Mouse (Mus musculus) E14TG2a.4 (cell line): ENCODE data around the gene Krtap5-2.
A peak's percentile ranks its signal among the peaks of the same experiment; 100 is the strongest.
"Not testable (repeated sequence)": the region's sequence is repeated elsewhere in the genome, so short reads cannot be mapped to it uniquely, and the experiment has no call there.

Experiments
- H3K27me3 ChIP-seq: 2 replicates; pipeline ENCODE4 v1.6.1; 2014; ENCODE audit warnings: low read length, control low read depth; ENCODE audit not compliant: insufficient read depth
- H3K36me3 ChIP-seq: 2 replicates; pipeline ENCODE4 v1.6.1; 2014; ENCODE audit warnings: low read length, control low read depth; ENCODE audit not compliant: insufficient read depth
- H3K4me1 ChIP-seq: replicated peaks from 2 replicates; pipeline ENCODE4 v1.6.1; 2014; ENCODE audit warnings: low read depth, low read length, control low read depth
- H3K4me3 ChIP-seq: replicated peaks from 2 replicates; pipeline ENCODE4 v1.5.1; 2014; ENCODE audit warnings: mild to moderate bottlenecking, low read length
- H3K9me3 ChIP-seq: 2 replicates; pipeline ENCODE4 v1.6.1; 2014; ENCODE audit warnings: low read length, control low read depth
- CTCF ChIP-seq: conservative IDR thresholded peaks from 2 replicates; pipeline ENCODE4 v1.5.1; 2014; ENCODE audit warnings: low read length
- NANOG ChIP-seq: IDR thresholded peaks from 2 replicates; pipeline ENCODE4 v1.6.1; 2014; ENCODE audit warnings: borderline replicate concordance, low read length, mixed read lengths
- POU5F1 ChIP-seq: IDR thresholded peaks from 2 replicates; pipeline ENCODE4 v1.6.1; 2014; ENCODE audit warnings: low read length, borderline replicate concordance

Krtap5-2 gene

DNA sequence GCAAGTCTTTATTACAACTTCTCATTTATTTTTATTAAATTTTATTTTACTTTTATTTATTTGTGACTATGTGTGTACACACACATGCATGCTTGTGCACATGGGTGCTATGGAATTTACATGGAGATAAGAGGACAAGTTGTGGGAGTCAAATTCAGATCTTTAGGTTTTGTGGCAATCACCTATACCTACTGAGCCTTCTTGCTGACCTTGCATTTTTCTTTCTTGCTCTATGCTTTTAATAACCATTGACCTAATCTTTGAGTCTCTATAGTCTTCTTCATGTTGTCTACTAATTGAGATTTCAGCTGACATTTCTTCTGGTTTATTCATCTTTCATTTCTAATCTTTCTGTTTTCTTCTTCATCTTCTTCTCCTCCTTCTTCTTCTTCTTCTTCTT is 27.2 kb downstream of the Krtap5-2 start:
- TF ChIP-seq NANOG (no peak), CTCF (no peak), POU5F1 (no peak)
- H3K4me3 ChIP-seq, result no peak overlapping the region
- H3K27me3 ChIP-seq, result peaks cover 17% of the 10 kb centered on the region
- no peaks in the 10 kb centered on the region for H3K9me3 ChIP-seq
- H3K4me1 ChIP-seq, result no peaks in the 10 kb centered on the region
- no peaks in the 10 kb centered on the region for H3K36me3 ChIP-seq

DNA sequence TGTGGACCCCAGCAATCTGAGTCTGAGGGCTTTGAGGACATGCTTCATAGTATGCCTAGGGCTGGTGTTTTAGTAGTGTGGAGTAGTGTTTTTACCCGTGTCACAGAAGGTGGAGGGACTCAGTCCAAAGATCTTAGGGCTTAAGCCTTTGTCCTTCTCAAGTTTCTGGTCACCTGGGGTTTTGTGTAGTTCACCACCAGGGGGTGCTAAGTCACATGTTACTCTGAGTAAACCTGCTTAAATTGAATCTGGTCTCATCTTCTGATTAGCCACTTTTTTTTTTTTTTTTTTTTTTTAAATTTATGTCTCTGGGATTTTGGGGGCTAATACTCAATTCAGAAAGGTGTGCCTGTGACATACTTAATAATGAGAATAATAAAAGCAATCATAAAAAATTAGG is 29.8 kb downstream of the Krtap5-2 start:
- TF ChIP-seq POU5F1 (no peak), CTCF (peak; percentile 28; the same call in 1 of the 2 replicates)
- Histone ChIP-seq H3K4me1 (no peaks in the 10 kb centered on the region), H3K4me3 (no peak overlapping the region), H3K27me3 (peaks cover 15% of the 10 kb centered on the region), H3K36me3 (no peaks in the 10 kb centered on the region), H3K9me3 (peaks cover 11% of the 10 kb centered on the region)

DNA sequence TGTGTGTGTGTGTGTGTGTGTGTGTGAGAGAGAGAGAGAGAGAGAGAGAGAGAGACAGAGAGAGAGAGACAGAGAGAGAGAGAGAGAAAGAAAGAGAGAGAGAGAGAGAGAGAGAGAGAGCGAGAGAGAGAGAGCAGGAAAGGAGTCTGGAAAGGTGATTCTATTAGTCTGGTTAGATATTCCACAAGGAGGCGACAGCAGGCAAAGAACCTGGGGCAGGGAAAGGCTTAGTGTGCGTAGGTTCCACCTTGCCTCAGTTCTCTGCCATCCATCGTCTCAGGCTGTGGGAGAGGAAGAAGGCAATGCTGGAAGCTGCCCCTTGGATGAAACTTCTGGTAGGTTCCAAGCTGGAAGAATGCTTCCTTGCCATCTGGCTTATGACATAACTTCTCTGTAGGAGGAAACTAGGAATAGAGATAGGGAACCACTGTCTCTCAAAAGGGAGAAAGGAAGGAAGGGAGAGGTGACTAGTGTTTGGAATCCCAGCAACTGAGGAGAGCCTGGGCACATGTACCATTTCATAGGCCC is 30.3 kb downstream of the Krtap5-2 start:
- H3K9me3 ChIP-seq, result peaks cover 16% of the 10 kb centered on the region
- H3K36me3 ChIP-seq, result no peaks in the 10 kb centered on the region
- H3K4me1 ChIP-seq, result no peaks in the 10 kb centered on the region
- no peak overlapping the region for H3K4me3 ChIP-seq
- peaks cover 15% of the 10 kb centered on the region for H3K27me3 ChIP-seq
- TF ChIP-seq POU5F1 (no peak), NANOG (no peak), CTCF (no peak)

DNA sequence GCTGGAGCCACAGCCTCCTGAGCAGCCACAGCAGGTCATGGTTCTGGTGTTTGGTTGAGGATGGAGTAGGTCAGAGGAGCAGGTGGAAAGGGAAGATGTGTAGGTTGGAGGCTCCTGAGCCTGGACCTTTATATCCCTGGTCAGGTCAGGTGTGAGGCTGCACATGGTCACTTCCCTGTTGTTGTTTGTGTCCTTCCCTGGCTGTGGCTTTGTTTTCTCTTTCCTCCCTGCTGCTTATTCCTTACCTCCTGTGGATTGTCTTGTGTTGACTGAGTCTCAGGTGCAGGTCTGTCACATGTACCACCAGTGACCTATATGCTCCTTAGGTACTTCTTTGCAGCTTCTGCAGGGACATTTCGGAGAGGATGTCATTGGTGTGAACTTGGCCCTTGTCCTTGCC is 31.3 kb downstream of the Krtap5-2 start, which contains the start of gene Gm45337:
Gm45337 (minus strand) TSS at position 101 of the 400 bp plus-strand sequence.
- TF ChIP-seq POU5F1, result no peak
- TF ChIP-seq CTCF, result no peak
- no peak for TF ChIP-seq NANOG
- Histone ChIP-seq H3K9me3 (peaks cover 24% of the 10 kb centered on the region), H3K4me1 (no peaks in the 10 kb centered on the region), H3K4me3 (no peak within 1 kb of the TSS), H3K27me3 (peaks cover 15% of the 10 kb centered on the region), H3K36me3 (no peaks in the 10 kb centered on the region)

DNA sequence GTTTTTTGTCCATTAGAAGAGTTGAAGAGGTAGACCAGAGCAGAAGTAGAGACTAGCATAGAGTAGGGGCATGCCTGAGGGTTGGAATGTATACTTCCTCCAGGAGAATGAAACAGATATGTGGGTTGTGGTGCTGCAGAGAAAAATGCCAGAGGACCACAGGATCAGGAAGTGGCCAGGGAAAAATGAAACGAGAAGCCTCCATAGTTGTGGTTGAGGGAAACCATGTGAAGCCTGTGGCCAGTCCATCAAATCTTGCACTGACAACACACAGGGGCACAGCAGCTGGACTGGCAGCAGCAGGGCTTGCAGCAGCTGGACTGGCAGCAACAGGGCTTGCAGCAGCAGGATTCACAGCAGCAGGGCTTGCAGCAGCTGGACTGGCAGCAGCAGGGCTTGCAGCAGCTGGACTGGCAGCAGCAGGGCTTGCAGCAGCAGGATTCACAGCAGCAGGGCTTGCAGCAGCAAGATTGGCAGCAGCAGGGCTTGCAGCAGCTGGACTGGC is 32.2 kb downstream of the Krtap5-2 start:
- H3K4me3 ChIP-seq, H3K36me3 ChIP-seq, H3K4me1 ChIP-seq: not testable (repeated sequence)
- Histone ChIP-seq H3K27me3 (peaks cover 15% of the 10 kb centered on the region), H3K9me3 (peaks cover 26% of the 10 kb centered on the region)

DNA sequence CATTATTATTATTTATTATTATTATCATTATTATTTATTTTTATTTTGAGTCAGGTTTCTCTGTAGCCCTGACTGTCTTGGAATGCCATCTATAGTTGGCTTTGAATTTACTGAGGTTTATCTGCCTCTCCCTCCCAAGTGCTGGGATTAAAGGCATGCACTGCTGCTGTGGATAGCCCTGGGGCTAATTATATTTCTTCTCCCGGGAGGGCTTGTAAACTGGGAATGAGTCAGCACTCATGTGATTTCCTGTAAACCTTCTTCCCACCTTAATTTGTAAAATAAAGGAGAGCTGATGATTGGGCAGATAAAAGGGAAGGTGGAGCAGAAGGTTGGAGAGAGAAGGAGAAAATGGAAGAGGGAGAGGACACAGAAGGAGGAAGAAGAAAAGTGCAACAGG is 35.1 kb downstream of the Krtap5-2 start:
- Histone ChIP-seq H3K36me3 (no peaks in the 10 kb centered on the region), H3K4me1 (no peaks in the 10 kb centered on the region), H3K4me3 (no peak overlapping the region), H3K9me3 (peaks cover 26% of the 10 kb centered on the region), H3K27me3 (peaks cover 15% of the 10 kb centered on the region)
- TF ChIP-seq POU5F1, result no peak
- no peak for TF ChIP-seq NANOG
- TF ChIP-seq CTCF, result no peak

DNA sequence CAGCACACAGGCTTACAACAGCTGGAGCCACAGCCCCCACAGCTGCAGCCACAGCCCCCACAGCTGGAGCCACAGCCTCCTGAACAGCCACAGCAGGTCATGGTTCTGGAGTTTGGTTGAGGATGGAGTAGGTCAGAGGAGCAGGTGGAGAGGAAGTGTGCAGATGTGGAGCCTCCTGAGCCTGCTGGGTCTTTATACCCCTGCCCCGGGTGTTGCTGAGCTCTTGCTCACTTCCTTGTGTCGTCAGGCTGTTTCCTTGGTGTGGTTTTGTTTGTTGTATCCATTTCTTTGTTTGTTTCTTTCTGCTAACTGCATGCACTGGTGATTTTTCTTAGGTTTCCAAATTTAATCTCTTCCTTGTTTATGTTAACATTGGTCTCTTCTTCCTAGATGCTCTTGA is 39.9 kb downstream of the Krtap5-2 start, which contains the start of gene Gm39115:
Gm39115 (minus strand) TSS at position 101 of the 400 bp plus-strand sequence.
- peaks cover 14% of the 10 kb centered on the region for H3K9me3 ChIP-seq
- H3K36me3 ChIP-seq, H3K4me3 ChIP-seq, H3K4me1 ChIP-seq, H3K27me3 ChIP-seq: not testable (repeated sequence)

DNA sequence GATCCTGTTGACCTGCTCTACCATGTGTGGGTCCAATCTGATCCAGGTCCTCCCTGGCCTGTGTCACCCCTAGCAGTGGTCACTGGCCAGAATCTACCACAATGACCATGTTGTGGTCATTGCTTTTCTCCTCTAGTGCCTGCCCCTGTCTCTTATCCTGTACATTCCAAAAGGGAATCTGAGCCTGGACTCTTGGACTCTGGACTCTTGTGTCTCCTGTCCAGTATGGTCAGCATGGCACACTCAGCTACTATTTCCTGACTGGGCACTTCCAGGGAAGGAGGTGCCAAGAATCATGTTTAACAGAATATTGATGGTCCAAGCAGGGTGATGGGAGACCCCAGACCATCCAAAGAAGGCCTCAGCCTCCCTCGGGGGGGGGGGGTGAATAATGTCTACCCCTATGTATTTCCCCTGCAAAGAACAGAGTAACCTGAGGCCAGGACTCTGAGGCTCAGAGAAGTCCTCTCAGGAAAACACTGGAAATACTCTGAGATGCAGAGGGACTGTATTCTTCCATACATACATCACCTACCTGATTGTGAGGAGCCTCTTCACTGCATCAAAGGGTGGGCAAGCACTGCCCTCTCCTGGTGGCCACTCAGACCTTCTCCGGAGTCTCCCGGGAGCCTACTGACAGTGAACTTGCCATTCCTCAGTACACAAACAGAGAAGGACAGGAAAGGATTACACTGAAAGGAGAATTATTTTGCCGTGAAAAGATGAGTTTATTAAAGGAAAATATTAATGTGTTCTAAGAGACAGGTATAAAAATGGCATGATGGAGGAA is 41.4 kb downstream of the Krtap5-2 start:
- Histone ChIP-seq H3K4me3 (no peak overlapping the region), H3K4me1 (no peaks in the 10 kb centered on the region), H3K9me3 (0 out of 2 replicates have a peak, but pooled peaks cover under 1% of the 10 kb centered on the region), H3K36me3 (no peaks in the 10 kb centered on the region), H3K27me3 (no peaks in the 10 kb centered on the region)
- TF ChIP-seq POU5F1 (no peak), CTCF (no peak; the same call in 1 of the 2 replicates), NANOG (no peak)

DNA sequence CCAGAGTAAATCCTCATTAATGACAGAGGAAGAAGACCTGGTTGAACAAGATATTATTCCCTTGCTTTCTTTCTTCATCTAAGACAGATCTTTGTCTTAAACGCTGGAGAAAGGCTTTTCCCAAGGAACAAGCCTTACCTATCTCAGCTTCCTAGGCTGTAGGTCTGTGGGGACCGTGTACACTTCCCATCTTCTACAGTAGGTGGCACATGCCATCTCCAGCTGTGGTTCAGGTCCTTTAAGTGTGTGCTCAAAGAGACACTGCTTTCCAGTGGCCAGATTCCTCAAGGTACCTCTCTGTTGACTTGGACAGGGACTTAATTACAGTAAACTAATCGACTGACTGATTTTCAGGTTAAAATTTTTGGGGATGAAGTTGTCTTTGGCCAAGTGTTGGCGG is 47.0 kb downstream of the Krtap5-2 start:
- H3K4me1 ChIP-seq, result no peaks in the 10 kb centered on the region
- H3K4me3 ChIP-seq, result no peak overlapping the region
- no peak for TF ChIP-seq NANOG
- no peak for TF ChIP-seq POU5F1
- TF ChIP-seq CTCF, result no peak
- H3K36me3 ChIP-seq, result no peaks in the 10 kb centered on the region
- H3K27me3 ChIP-seq, result no peaks in the 10 kb centered on the region
- H3K9me3 ChIP-seq, result no peaks in the 10 kb centered on the region
